Mouse (Mus musculus) stomach, postnatal 0 days (tissue): ENCODE measurements around the gene Gif.

Source experiments
- CTCF ChIP-seq: IDR thresholded peaks from 2 replicates; pipeline ENCODE4 v1.5.1; 2016; ENCODE audit warnings: antibody characterized with exemption, low read depth, mild to moderate bottlenecking, moderate library complexity
- EP300 ChIP-seq: optimal IDR thresholded peaks from 2 replicates; pipeline ENCODE3; 2016; ENCODE audit warnings: antibody characterized with exemption

DNA sequence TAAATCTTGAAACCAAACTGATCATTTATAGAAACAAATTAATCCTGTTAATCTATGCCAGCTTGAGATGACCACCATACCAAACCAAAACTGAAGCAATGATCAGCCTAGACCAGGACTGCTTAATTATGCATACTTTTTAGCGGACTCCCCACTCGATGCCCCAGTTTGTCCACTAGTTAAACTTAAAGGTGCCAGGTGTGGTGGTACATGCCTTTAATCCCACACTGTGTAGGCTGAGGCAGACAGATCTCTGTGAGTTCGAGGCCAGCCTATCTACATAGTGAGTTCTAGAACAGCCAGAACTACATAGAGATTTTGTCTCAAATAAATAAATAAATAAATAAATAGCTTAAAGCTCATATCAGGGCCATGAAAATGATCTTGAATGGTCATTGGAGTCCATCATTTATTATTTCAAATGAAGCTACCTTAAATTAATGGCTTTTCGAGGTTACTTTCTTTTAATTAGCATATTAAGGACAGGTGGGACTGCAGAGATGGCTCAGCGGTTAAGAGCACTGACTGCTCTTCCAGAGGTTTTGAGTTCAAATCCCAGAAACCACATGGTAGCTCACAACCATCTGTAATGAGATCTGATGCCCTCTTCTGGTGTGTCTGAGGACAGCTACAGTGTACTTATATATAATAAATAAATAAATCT lies 22.0 kb downstream of the Gif start:
- TF ChIP-seq CTCF (no peak), EP300 (no peak)
